Mouse (Mus musculus) embryonic facial prominence, embryonic 12.5 days (tissue): ENCODE data around the gene Reg3b. TPM values are rescaled to one million over a fixed set of nuclear protein-coding genes. Genes with fewer than 3 reads are reported as not detected.

Experiments used
- polyA plus RNA-seq: library from polyadenylated mRNA; unstranded; fragments of >200 nt; fragmentation: Nextera tagmentation; extraction: Ambion mirVana; gene quantifications from 2 replicates; pipeline ENCODE4 v1.2.1, GENCODE M21; 2016

The Reg3b gene
- polyA plus RNA-seq, 1 experiment from 2014 or later: not detected

Other genes with a start within 250 kb of the Reg3b start
- gene Reg3d, start 8.2 kb downstream of the Reg3b start, polyA plus RNA-seq: not detected in 2 replicates
- gene Reg3a, start 10.1 kb downstream of the Reg3b start, polyA plus RNA-seq: not detected in 2 replicates
- gene Reg2, start 25.0 kb downstream of the Reg3b start, polyA plus RNA-seq: not detected in 2 replicates
- not detected in 2 replicates for gene Reg1, start 52.1 kb downstream of the Reg3b start, polyA plus RNA-seq
- 0.77 and 2.1 TPM in 2 replicates for gene Reg3g, start 98.2 kb downstream of the Reg3b start, polyA plus RNA-seq